Mouse (Mus musculus) embryonic facial prominence, embryonic 14.5 days (tissue): ENCODE results near the gene Gm10153. TPM values are rescaled to one million over a fixed set of nuclear protein-coding genes. Genes with fewer than 3 reads are reported as not detected.
"Not testable (repeated sequence)": the region's sequence is repeated elsewhere in the genome, so short reads cannot be mapped to it uniquely, and the experiment has no call there.

Experiments
- ATAC-seq: fragments of 200-750 bp; cut with Nextera tagmentation; 2 replicates; pipeline ENCODE4 v1.8.0; 2017; ENCODE audit warnings: low read depth, moderate number of reproducible peaks, moderate TSS enrichment
- DNase-seq: peaks from one replicate; pipeline ENCODE4 v3.0.0-alpha.2; 2015; ENCODE audit warnings: low spot score
- H3K27ac ChIP-seq: fragments of 300-500 bp; sonication (generic); replicated peaks from 2 replicates; pipeline ENCODE4 v1.5.1; 2014; ENCODE audit warnings: low read depth, mild to moderate bottlenecking, low read length, moderate library complexity
- H3K27me3 ChIP-seq: fragments of 300-500 bp; sonication (generic); replicated peaks from 2 replicates; pipeline ENCODE4 v1.6.1; 2014; ENCODE audit warnings: low read length; ENCODE audit not compliant: control insufficient read depth, insufficient read depth
- H3K36me3 ChIP-seq: fragments of 300-500 bp; sonication (generic); 2 replicates; pipeline ENCODE4 v1.6.1; 2014; ENCODE audit warnings: low read length, mixed read lengths; ENCODE audit not compliant: control insufficient read depth, insufficient read depth
- H3K4me1 ChIP-seq: fragments of 300-500 bp; sonication (generic); 2 replicates; pipeline ENCODE4 v1.6.1; 2014; ENCODE audit warnings: antibody characterized with exemption, low read length; ENCODE audit not compliant: control insufficient read depth, insufficient read depth
- H3K4me2 ChIP-seq: fragments of 300-500 bp; sonication (generic); 2 replicates; pipeline ENCODE4 v1.6.1; 2014; ENCODE audit warnings: low read depth, mild to moderate bottlenecking, low read length, moderate library complexity, mixed read lengths
- H3K4me3 ChIP-seq: fragments of 300-500 bp; sonication (generic); 2 replicates; pipeline ENCODE4 v1.5.1; 2014; ENCODE audit warnings: low read depth, mild to moderate bottlenecking, low read length
- H3K9ac ChIP-seq: fragments of 300-500 bp; sonication (generic); 2 replicates; pipeline ENCODE4 v1.6.1; 2014; ENCODE audit warnings: low read depth, mild to moderate bottlenecking, low read length, moderate library complexity, mixed read lengths
- H3K9me3 ChIP-seq: fragments of 300-500 bp; sonication (generic); 2 replicates; pipeline ENCODE4 v1.6.1; 2016; ENCODE audit warnings: low read length; ENCODE audit not compliant: control insufficient read depth
- WGBS: fragments of 180-500 bp; shearing (Covaris S2); extraction: QIAGEN DNeasy Blood & Tissue Kit; methylation state at CpG from one replicate; pipeline ENCODE4 v1.1.7; 2014; 5-methylcytosine and 5-hydroxymethylcytosine counted together
- polyA plus RNA-seq: library from polyadenylated mRNA; unstranded; fragments of >200 nt; fragmentation: Nextera tagmentation; extraction: Ambion mirVana; gene quantifications from 2 replicates; pipeline ENCODE4 v1.2.1, GENCODE M21; 2014

Gene Gm10153
- polyA plus RNA-seq, 1 experiment from 2014 or later, result not detected

- no peaks in the 10 kb centered on the region for H3K27me3 ChIP-seq
- 52% methylated on average over 1 of the region's 1 CpGs for WGBS
- no peak for ATAC-seq
Observed at GRCm38 (mm10) chr7:142155308-142155707, 34.9 kb downstream of the Gm10153 start.

GRCm38 (mm10) chr7:142152191-142152590 lies 38.0 kb downstream of the Gm10153 start:
- H3K27ac ChIP-seq, result no peak overlapping the region
- no peak overlapping the region for H3K4me3 ChIP-seq
- no peak overlapping the region for H3K9ac ChIP-seq
- H3K36me3 ChIP-seq, result no peaks in the 10 kb centered on the region
- H3K27me3 ChIP-seq, result no peaks in the 10 kb centered on the region
- 72% methylated on average over 4 of the region's 4 CpGs for WGBS
- ATAC-seq (no peak), DNase-seq (no peak)
- no peak overlapping the region for H3K4me2 ChIP-seq
- no peaks in the 10 kb centered on the region for H3K9me3 ChIP-seq
- no peaks in the 10 kb centered on the region for H3K4me1 ChIP-seq

More at GRCm38 (mm10) chr7:142155308-142155707, 34.9 kb downstream of the Gm10153 start:
- Histone ChIP-seq H3K9ac (no peak overlapping the region), H3K4me2 (no peak overlapping the region), H3K36me3 (no peaks in the 10 kb centered on the region), H3K4me1 (no peaks in the 10 kb centered on the region), H3K4me3 (no peak overlapping the region), H3K27ac (no peak overlapping the region), H3K9me3 (no peaks in the 10 kb centered on the region)
- no peak for DNase-seq

GRCm38 (mm10) chr7:142148633-142149032 lies 41.6 kb downstream of the Gm10153 start:
- DNase-seq, result no peak
- no peaks in the 10 kb centered on the region for H3K27me3 ChIP-seq
- no peaks in the 10 kb centered on the region for H3K36me3 ChIP-seq
- no peaks in the 10 kb centered on the region for H3K9me3 ChIP-seq
- no peak overlapping the region for H3K4me3 ChIP-seq
- H3K4me2 ChIP-seq, result no peak overlapping the region
- H3K4me1 ChIP-seq, result no peaks in the 10 kb centered on the region
- ATAC-seq, result no peak
- H3K9ac ChIP-seq, result no peak overlapping the region
- H3K27ac ChIP-seq, result no peak overlapping the region

- Histone ChIP-seq H3K4me2 (no peak overlapping the region), H3K9me3 (no peaks in the 10 kb centered on the region), H3K27me3 (no peaks in the 10 kb centered on the region), H3K4me1 (no peaks in the 10 kb centered on the region), H3K36me3 (no peaks in the 10 kb centered on the region), H3K9ac (no peak overlapping the region), H3K27ac (no peak overlapping the region), H3K4me3 (no peak overlapping the region)
- DNase-seq, result peak; percentile 82
- no peak for ATAC-seq
- 0% methylated on average over 1 of the region's 1 CpGs for WGBS
Observed at GRCm38 (mm10) chr7:142146033-142146432, 44.2 kb downstream of the Gm10153 start.

GRCm38 (mm10) chr7:142145413-142145940 lies 44.7 kb downstream of the Gm10153 start:
- no peaks in the 10 kb centered on the region for H3K27me3 ChIP-seq
- no peaks in the 10 kb centered on the region for H3K36me3 ChIP-seq
- H3K4me2 ChIP-seq, result no peak overlapping the region
- H3K4me3 ChIP-seq, result no peak overlapping the region
- DNase-seq (no peak), ATAC-seq (no peak)
- 38% methylated on average over 4 of the region's 4 CpGs for WGBS
- H3K4me1 ChIP-seq, result no peaks in the 10 kb centered on the region
- no peaks in the 10 kb centered on the region for H3K9me3 ChIP-seq
- H3K9ac ChIP-seq, result no peak overlapping the region
- no peak overlapping the region for H3K27ac ChIP-seq

GRCm38 (mm10) chr7:142144507-142144906 lies 45.7 kb downstream of the Gm10153 start, which contains the start of gene Gm45337:
TSS of gene Gm45337 (minus strand) at chr7:142144607.
- Histone ChIP-seq H3K4me1 (no peaks in the 10 kb centered on the region), H3K4me2 (no peak within 1 kb of the TSS), H3K9ac (no peak within 1 kb of the TSS), H3K27me3 (no peaks in the 10 kb centered on the region), H3K4me3 (no peak within 1 kb of the TSS), H3K36me3 (no peaks in the 10 kb centered on the region), H3K27ac (no peak within 1 kb of the TSS), H3K9me3 (no peaks in the 10 kb centered on the region)
- WGBS, result 83% methylated on average over 1 of the region's 1 CpGs
- no peak for ATAC-seq
- DNase-seq, result no peak

GRCm38 (mm10) chr7:142143506-142144010 lies 46.6 kb downstream of the Gm10153 start:
- not testable (repeated sequence) for H3K9ac ChIP-seq, H3K4me3 ChIP-seq, H3K27me3 ChIP-seq, H3K27ac ChIP-seq, H3K4me2 ChIP-seq, ATAC-seq, H3K9me3 ChIP-seq, H3K36me3 ChIP-seq, H3K4me1 ChIP-seq
- DNase-seq, result peak; percentile 1
- 22% methylated on average over 1 of the region's 1 CpGs for WGBS

GRCm38 (mm10) chr7:142140696-142141095 lies 49.5 kb downstream of the Gm10153 start:
- no peaks in the 10 kb centered on the region for H3K9me3 ChIP-seq
- no peaks in the 10 kb centered on the region for H3K4me1 ChIP-seq
- no peak for DNase-seq
- no peak overlapping the region for H3K27ac ChIP-seq
- no peak overlapping the region for H3K4me2 ChIP-seq
- H3K4me3 ChIP-seq, result no peak overlapping the region
- ATAC-seq, result no peak
- WGBS, result 13% methylated on average over 1 of the region's 1 CpGs
- H3K27me3 ChIP-seq, result no peaks in the 10 kb centered on the region
- no peaks in the 10 kb centered on the region for H3K36me3 ChIP-seq
- no peak overlapping the region for H3K9ac ChIP-seq
